Mouse (Mus musculus) forebrain, embryonic 14.5 days (tissue): ENCODE data around the gene Ubash3b. TPM values are rescaled to one million over a fixed set of nuclear protein-coding genes. Genes with fewer than 3 reads are reported as not detected.
A peak's percentile ranks its signal among the peaks of the same experiment; 100 is the strongest.

Source experiments
- ATAC-seq: fragments of 200-750 bp; cut with Nextera tagmentation; 2 replicates; pipeline ENCODE4 v1.8.0; 2017; ENCODE audit warnings: mild to moderate bottlenecking, moderate library complexity
- DNase-seq: peaks from one replicate; pipeline ENCODE4 v3.0.0-alpha.2; 2015; ENCODE audit warnings: low spot score
- H3K27ac ChIP-seq: fragments of 300-500 bp; sonication (generic); 2 replicates; pipeline ENCODE4 v1.5.1; 2014; ENCODE audit warnings: low read depth, mild to moderate bottlenecking, control low read depth, low read length, moderate library complexity
- H3K27me3 ChIP-seq: fragments of 300-500 bp; sonication (generic); replicated peaks from 2 replicates; pipeline ENCODE4 v1.6.1; 2014; ENCODE audit warnings: low read length, control low read depth, mixed read lengths; ENCODE audit not compliant: control insufficient read depth, insufficient read depth
- H3K36me3 ChIP-seq: fragments of 300-500 bp; sonication (generic); 2 replicates; pipeline ENCODE4 v1.6.1; 2014; ENCODE audit warnings: low read length, control low read depth; ENCODE audit not compliant: control insufficient read depth, insufficient read depth
- H3K4me1 ChIP-seq: fragments of 300-500 bp; sonication (generic); 2 replicates; pipeline ENCODE4 v1.6.1; 2014; ENCODE audit warnings: antibody characterized with exemption, low read length, control low read depth; ENCODE audit not compliant: control insufficient read depth, insufficient read depth
- H3K4me2 ChIP-seq: fragments of 300-500 bp; sonication (generic); 2 replicates; pipeline ENCODE4 v1.6.1; 2014; ENCODE audit warnings: mild to moderate bottlenecking, control low read depth, low read length
- H3K4me3 ChIP-seq: fragments of 300-500 bp; sonication (generic); 2 replicates; pipeline ENCODE4 v1.5.1; 2014; ENCODE audit warnings: low read depth, low read length, control low read depth
- H3K9ac ChIP-seq: fragments of 300-500 bp; sonication (generic); 2 replicates; pipeline ENCODE4 v1.6.1; 2014; ENCODE audit warnings: mild to moderate bottlenecking, low read length, control low read depth, moderate library complexity
- H3K9me3 ChIP-seq: fragments of 300-500 bp; sonication (generic); replicated peaks from 2 replicates; pipeline ENCODE4 v1.6.1; 2016; ENCODE audit warnings: low read length, control low read depth, mixed read lengths; ENCODE audit not compliant: control insufficient read depth
- WGBS: fragments of 180-500 bp; shearing (Covaris S2); extraction: QIAGEN DNeasy Blood & Tissue Kit; methylation state at CpG from one replicate; pipeline ENCODE4 v1.1.7; 2014; 5-methylcytosine and 5-hydroxymethylcytosine counted together
- polyA plus RNA-seq: library from polyadenylated mRNA; unstranded; fragments of >200 nt; fragmentation: Nextera tagmentation; extraction: Ambion mirVana; gene quantifications from 2 replicates; pipeline ENCODE4 v1.2.1, GENCODE M21; 2014

Gene Ubash3b
- polyA plus RNA-seq, 1 experiment from 2014 or later: 13.8 TPM

DNA sequence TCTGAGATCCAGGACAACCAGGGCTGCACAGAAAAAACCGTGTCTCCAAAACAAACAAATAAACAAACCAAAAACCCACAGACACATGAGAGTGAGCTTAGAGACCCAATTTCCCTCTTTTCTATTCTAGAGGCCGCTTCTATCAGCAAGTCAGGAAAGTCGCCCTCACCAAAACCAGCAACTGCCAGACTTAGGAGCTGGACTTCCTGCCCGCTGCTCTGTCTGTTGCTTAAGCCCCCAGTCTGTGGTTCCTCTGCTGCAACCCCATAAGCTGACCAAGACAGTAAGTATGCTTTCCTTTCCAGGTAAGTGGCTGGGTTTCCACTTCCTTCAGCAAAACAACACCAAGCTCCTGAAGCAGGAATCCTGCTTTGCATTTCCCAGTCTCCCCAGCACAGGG lies 26.6 kb downstream of the Ubash3b start:
- H3K4me1 ChIP-seq: no peaks in the 10 kb centered on the region
- no peak overlapping the region for H3K27ac ChIP-seq
- H3K4me2 ChIP-seq: no peak overlapping the region
- no peaks in the 10 kb centered on the region for H3K9me3 ChIP-seq
- WGBS: 82% methylated on average over 4 of the region's 4 CpGs
- no peaks in the 10 kb centered on the region for H3K27me3 ChIP-seq
- DNase-seq (no peak), ATAC-seq (no peak)
- no peak overlapping the region for H3K9ac ChIP-seq
- H3K36me3 ChIP-seq: no peaks in the 10 kb centered on the region
- H3K4me3 ChIP-seq: no peak overlapping the region

DNA sequence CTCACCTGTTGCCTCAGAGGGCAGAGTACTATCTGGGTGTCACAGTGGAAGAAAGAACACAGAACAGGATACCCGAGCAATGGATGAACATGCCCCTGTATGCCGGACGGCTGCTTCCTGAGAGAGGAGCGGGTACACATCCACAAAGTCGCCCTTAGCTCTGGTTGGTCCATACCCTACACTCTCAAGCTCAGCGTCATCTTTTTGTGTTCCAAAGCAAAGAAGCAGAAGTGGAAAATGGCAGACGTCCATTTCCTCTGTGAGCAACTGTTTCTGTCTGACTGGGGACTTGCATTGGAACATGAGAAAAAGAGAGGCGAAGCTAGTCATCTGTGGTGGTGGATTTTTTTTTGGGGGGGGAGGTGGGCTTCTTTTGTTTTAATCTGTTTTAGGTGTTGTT lies 30.9 kb downstream of the Ubash3b start:
- Histone ChIP-seq H3K27me3 (no peaks in the 10 kb centered on the region), H3K9ac (no peak overlapping the region), H3K4me1 (no peaks in the 10 kb centered on the region), H3K9me3 (no peaks in the 10 kb centered on the region), H3K4me2 (no peak overlapping the region), H3K4me3 (no peak overlapping the region), H3K27ac (no peak overlapping the region), H3K36me3 (no peaks in the 10 kb centered on the region)
- DNase-seq (no peak), ATAC-seq (no peak)
- 81% methylated on average over 8 of the region's 8 CpGs for WGBS

DNA sequence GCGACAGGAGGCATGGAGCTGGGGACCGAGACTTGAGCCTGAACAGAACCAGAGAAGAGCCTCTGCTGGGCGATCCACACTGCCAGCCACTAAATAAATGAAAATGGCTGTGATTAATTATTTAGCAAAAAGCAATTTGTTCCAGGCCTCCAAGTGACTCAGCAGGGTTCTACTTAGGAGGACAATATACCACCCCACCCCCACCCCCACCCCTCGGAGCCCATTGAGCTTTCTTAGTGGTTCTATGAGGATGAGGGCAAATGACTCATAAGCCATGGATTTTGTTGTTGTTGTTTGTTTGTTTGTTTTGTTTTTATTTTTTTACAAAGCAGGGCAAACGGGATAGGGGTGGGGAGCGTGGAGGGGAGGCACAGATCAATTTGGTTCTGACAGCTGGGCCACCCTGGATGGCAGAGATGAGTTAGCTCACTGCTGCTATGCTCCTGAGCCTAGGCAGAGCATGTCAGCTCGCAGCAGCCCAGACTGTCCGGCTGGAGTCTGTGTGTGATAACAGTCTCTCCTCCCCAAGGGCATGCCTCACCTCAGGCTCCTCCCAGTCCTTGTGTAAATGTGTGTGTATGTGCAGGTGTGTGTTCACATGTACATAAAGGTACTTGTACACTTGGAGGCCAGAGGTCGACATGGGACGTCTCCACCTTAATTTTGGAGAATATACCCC lies 31.6 kb downstream of the Ubash3b start:
- H3K36me3 ChIP-seq: no peaks in the 10 kb centered on the region
- no peak overlapping the region for H3K9ac ChIP-seq
- H3K27ac ChIP-seq: no peak overlapping the region
- H3K4me2 ChIP-seq: no peak overlapping the region
- H3K4me1 ChIP-seq: no peaks in the 10 kb centered on the region
- no peaks in the 10 kb centered on the region for H3K9me3 ChIP-seq
- ATAC-seq (no peak), DNase-seq (no peak)
- H3K4me3 ChIP-seq: no peak overlapping the region
- WGBS: 49% methylated on average over 10 of the region's 10 CpGs
- H3K27me3 ChIP-seq: no peaks in the 10 kb centered on the region

DNA sequence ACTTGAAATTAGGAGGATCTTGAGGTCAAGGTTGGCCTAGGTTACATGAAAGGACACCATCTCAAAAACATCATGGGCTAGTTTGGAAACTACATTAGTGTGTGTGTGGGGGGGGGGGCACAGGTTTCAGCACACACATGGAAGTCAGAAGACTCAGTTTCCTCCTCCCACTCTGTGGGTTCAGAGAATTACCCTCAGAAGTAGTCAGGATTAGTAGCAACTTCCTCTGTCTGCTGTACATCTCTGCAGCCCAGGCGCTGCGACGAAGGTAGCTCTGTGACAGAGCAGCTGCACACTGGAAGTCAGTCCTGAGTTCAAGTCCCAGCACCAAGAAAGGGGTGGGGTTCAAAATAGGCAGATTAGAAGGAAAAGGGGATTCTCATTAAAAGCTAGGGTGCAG lies 32.2 kb downstream of the Ubash3b start:
- 97% methylated on average over 3 of the region's 3 CpGs for WGBS
- Histone ChIP-seq H3K27me3 (no peaks in the 10 kb centered on the region), H3K9me3 (no peaks in the 10 kb centered on the region), H3K36me3 (no peaks in the 10 kb centered on the region), H3K9ac (no peak overlapping the region), H3K27ac (no peak overlapping the region), H3K4me2 (no peak overlapping the region), H3K4me3 (no peak overlapping the region), H3K4me1 (no peaks in the 10 kb centered on the region)
- ATAC-seq (no peak), DNase-seq (no peak)

DNA sequence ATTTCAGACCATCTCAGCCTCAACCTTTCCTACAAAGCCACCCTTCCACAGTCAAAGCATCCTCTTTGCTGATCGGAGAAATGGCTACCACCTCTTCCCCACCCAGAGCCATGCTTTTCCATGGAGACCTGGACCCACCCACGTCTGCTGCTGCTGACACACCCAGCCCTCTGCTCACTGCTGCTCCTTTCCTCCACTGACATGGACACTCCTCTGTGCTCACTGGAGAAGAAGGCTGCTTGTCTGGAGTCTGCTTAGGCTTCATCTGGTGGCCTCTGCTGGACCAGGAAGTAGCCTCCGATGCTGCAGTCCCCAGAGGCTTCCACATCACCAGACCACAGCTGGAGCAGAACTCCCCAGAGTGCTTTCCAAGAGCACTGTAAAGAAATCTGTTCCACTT lies 34.8 kb downstream of the Ubash3b start:
- DNase-seq: no peak
- WGBS: 84% methylated on average over 3 of the region's 3 CpGs
- Histone ChIP-seq H3K27me3 (no peaks in the 10 kb centered on the region), H3K36me3 (no peaks in the 10 kb centered on the region), H3K4me2 (no peak overlapping the region), H3K4me1 (peaks cover 5% of the 10 kb centered on the region; the same call in 1 of the 2 replicates), H3K9ac (no peak overlapping the region), H3K9me3 (no peaks in the 10 kb centered on the region), H3K27ac (no peak overlapping the region), H3K4me3 (no peak overlapping the region)
- no peak for ATAC-seq

DNA sequence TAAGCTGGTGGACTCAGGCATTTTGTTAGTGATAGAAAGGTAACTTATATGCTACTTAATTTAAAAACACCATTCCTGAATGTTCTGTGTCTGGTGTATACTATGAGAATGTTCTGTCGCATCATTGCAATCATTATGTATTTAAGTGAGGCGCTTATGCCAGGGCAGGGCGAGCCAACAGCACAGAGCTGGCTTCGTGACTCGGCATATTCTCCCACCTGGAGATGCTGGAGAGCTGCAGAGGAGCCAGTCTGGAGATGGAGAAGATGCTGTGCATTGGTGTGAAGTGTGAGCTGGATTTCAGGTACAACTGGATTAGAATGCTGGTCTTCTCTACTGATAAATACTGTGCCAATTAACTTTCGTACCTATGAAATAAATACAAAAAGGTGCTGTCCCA lies 37.2 kb downstream of the Ubash3b start:
- WGBS: 96% methylated on average over 6 of the region's 6 CpGs
- H3K4me2 ChIP-seq: no peak overlapping the region
- no peaks in the 10 kb centered on the region for H3K9me3 ChIP-seq
- no peaks in the 10 kb centered on the region for H3K27me3 ChIP-seq
- DNase-seq: no peak
- peaks cover 5% of the 10 kb centered on the region; the same call in 1 of the 2 replicates for H3K4me1 ChIP-seq
- H3K27ac ChIP-seq: no peak overlapping the region
- no peak overlapping the region for H3K4me3 ChIP-seq
- no peaks in the 10 kb centered on the region for H3K36me3 ChIP-seq
- H3K9ac ChIP-seq: no peak overlapping the region
- no peak for ATAC-seq

DNA sequence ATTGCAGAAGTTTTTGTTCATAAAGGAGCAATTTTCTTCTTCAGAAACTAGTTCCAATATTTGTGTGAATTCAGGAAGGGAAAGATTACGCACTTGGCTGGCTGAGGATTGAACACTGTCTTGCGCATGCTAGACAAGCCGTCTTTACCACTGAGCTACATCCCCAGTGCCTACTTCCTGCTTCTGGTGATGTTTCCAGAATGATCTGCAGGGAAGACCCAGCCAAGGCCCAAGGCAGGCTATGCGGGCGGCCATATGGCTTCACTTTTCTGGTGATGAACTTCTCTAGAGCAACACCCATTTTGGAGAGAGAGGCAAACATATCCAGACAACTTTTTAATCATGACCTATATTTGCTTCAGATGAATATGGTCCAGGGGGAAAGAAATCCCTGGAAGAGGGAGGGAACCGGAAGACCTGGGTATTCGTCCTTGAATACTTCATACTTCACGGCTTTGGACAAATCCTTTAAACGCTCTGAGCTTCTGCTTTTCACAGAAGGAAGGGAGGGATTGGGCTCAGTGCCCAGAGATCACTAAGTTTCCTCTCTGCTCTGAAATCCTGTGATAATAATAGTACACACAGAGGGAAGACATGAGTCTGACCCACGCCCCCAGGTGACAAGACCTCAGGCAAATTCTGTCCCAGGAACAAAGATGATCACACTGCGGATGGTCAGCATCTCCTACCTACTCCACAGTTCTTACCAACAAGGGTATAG lies 38.9 kb downstream of the Ubash3b start:
- Histone ChIP-seq H3K27me3 (no peaks in the 10 kb centered on the region), H3K4me3 (no peak overlapping the region), H3K9ac (no peak overlapping the region), H3K4me2 (no peak overlapping the region), H3K4me1 (peaks cover 5% of the 10 kb centered on the region; the same call in 1 of the 2 replicates), H3K9me3 (no peaks in the 10 kb centered on the region), H3K36me3 (no peaks in the 10 kb centered on the region), H3K27ac (no peak overlapping the region)
- 76% methylated on average over 11 of the region's 11 CpGs for WGBS
- DNase-seq: peak; percentile 22
- no peak for ATAC-seq

DNA sequence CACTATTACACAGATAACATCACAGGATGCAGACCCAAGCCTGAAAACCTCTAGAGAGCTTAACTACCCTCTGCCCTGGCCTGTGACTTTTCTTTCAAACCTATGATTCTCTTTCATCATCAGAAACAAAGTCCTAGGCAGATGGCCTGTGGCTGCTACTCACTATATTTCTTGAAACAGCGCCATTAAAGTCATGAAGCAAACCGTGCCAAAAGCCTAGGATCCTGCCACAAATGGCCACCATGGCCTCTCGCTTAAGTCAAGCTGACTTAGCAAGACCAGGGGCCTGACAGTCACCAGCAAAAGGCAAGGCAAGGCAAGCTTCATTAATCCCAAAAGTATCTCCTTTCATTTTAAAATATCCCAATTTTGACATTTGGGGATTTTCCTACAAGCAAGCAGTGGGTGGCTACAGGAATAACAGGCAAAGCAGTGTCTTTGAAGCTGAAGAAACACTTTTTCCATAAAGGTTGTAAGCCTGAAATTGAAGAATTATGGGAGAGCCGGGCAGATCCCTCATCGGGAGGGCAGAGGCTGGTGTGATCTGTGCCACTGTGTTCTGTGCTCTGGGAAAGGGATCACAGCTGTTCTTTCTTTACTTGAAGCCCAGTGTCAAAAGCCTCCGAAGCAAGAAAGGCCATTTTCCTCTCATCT lies 39.7 kb downstream of the Ubash3b start:
- no peak overlapping the region for H3K4me2 ChIP-seq
- no peak for ATAC-seq
- DNase-seq: no peak
- no peaks in the 10 kb centered on the region for H3K9me3 ChIP-seq
- no peaks in the 10 kb centered on the region for H3K27me3 ChIP-seq
- H3K27ac ChIP-seq: no peak overlapping the region
- WGBS: 84% methylated on average over 6 of the region's 6 CpGs
- no peak overlapping the region for H3K4me3 ChIP-seq
- H3K9ac ChIP-seq: no peak overlapping the region
- peaks cover 5% of the 10 kb centered on the region; the same call in 1 of the 2 replicates for H3K4me1 ChIP-seq
- H3K36me3 ChIP-seq: no peaks in the 10 kb centered on the region

DNA sequence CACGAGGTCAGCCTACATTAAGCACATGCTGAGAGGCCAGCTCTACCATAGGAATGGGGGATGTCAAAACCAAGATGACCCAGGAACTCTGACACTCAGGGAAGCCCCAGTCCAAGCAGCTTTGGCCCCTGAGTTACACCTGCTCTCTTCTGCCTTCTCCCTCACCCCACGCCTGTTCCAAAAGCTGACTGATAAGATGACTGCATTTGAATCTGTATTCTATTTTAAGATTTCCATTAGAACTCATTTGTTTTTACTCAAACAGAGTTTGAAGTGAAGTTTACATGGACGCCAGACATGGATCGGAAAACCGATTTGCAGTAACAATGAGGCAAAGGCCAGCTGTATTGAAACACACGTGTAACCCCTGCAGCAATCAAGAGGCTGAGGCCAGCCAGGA lies 41.5 kb downstream of the Ubash3b start:
- Histone ChIP-seq H3K27ac (no peak overlapping the region), H3K4me1 (peaks cover 5% of the 10 kb centered on the region; the same call in 1 of the 2 replicates), H3K9ac (no peak overlapping the region), H3K9me3 (no peaks in the 10 kb centered on the region), H3K36me3 (no peaks in the 10 kb centered on the region), H3K4me3 (no peak overlapping the region), H3K27me3 (no peaks in the 10 kb centered on the region), H3K4me2 (no peak overlapping the region)
- 85% methylated on average over 6 of the region's 6 CpGs for WGBS
- ATAC-seq (no peak), DNase-seq (no peak)
